Mouse (Mus musculus) ES-E14 (cell line): ENCODE results near the gene Pmm2.

Experiments used
- HCFC1 ChIP-seq: IDR thresholded peaks from 2 replicates; pipeline ENCODE4 v1.6.1; 2012; ENCODE audit warnings: low read length, inconsistent platforms, borderline replicate concordance; ENCODE audit not compliant: insufficient read depth
- ZC3H11A ChIP-seq: IDR thresholded peaks from 2 replicates; pipeline ENCODE4 v1.6.1; 2012; ENCODE audit warnings: low read depth, mild to moderate bottlenecking, inconsistent platforms, low read length, borderline replicate concordance

DNA sequence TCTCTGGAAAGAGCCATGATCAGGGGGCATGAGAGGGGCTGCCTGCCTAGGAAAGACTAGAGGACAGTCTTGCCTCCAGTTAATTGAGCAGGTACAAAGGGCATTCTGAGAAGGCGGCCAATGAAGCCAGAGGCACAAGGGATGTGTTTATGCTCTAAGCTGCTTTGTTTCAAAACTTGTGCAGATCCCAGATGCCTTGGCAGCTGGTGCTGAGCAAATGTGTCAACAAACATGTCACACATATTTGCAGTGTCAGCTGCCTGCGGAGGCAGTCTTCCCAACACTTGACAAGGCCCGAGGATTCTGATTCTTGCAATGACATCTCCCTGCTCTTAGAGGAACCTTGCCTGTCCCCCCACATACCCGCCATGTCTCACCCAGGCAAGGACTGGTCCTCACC lies 42.1 kb upstream of the Pmm2 start:
- TF ChIP-seq HCFC1 (no peak), ZC3H11A (no peak)
